Mouse (Mus musculus) liver, embryonic 14.5 days (tissue): ENCODE results near the gene Zfp618. TPM values are rescaled to one million over a fixed set of nuclear protein-coding genes. Genes with fewer than 3 reads are reported as not detected.
A peak's percentile ranks its signal among the peaks of the same experiment; 100 is the strongest.

Source experiments
- ATAC-seq: fragments of 200-750 bp; cut with Nextera tagmentation; 2 replicates; pipeline ENCODE4 v1.8.0; 2017; ENCODE audit warnings: moderate number of reproducible peaks, mild to moderate bottlenecking, moderate library complexity; ENCODE audit not compliant: insufficient read depth
- DNase-seq, 3 experiments: peaks; one replicate each; pipeline ENCODE4 v3.0.0-alpha.2; 2012 to 2013; ENCODE audit warnings: low read depth in 3 of 3, low spot score in 3 of 3
- H3K27ac ChIP-seq: fragments of 300-500 bp; sonication (generic); 2 replicates; pipeline ENCODE4 v1.5.1; 2014; ENCODE audit warnings: moderate library complexity, mild to moderate bottlenecking, control low read depth, inconsistent platforms
- H3K27me3 ChIP-seq: fragments of 300-500 bp; sonication (generic); 2 replicates; pipeline ENCODE4 v1.6.1; 2014; ENCODE audit warnings: mild to moderate bottlenecking, low read length, moderate library complexity; ENCODE audit not compliant: control insufficient read depth, insufficient read depth
- H3K36me3 ChIP-seq: fragments of 300-500 bp; sonication (generic); replicated peaks from 2 replicates; pipeline ENCODE4 v1.6.1; 2014; ENCODE audit warnings: low read depth; ENCODE audit not compliant: control insufficient read depth, insufficient read depth
- H3K4me1 ChIP-seq, 2 experiments: fragments of 200-500 bp in 1 of 2; fragments of 300-500 bp in 1 of 2; sonication (generic) in 1 of 2; replicated peaks; 2 replicates each; pipeline ENCODE4 v1.6.1; 2012 to 2014; ENCODE audit warnings: antibody characterized with exemption in 1 of 2, inconsistent platforms in 1 of 2, low read length in 1 of 2; ENCODE audit not compliant: control insufficient read depth in 2 of 2, insufficient read depth in 2 of 2
- H3K4me2 ChIP-seq: fragments of 300-500 bp; sonication (generic); 2 replicates; pipeline ENCODE4 v1.6.1; 2014; ENCODE audit warnings: low read depth, mild to moderate bottlenecking, control low read depth, moderate library complexity
- H3K4me3 ChIP-seq, 2 experiments: fragments of 200-500 bp in 1 of 2; fragments of 300-500 bp in 1 of 2; sonication (generic) in 1 of 2; 2 replicates each; pipeline ENCODE4 v1.5.1; 2012 to 2014; ENCODE audit warnings: low read depth in 2 of 2, low read length in 2 of 2, mild to moderate bottlenecking in 2 of 2, control low read depth in 1 of 2, inconsistent platforms in 1 of 2, moderate library complexity in 1 of 2; ENCODE audit not compliant: insufficient read depth in 1 of 2
- H3K9ac ChIP-seq: fragments of 300-500 bp; sonication (generic); replicated peaks from 2 replicates; pipeline ENCODE4 v1.6.1; 2014; ENCODE audit warnings: mild to moderate bottlenecking, control low read depth, moderate library complexity
- H3K9me3 ChIP-seq: fragments of 300-500 bp; sonication (generic); 2 replicates; pipeline ENCODE4 v1.6.1; 2016; ENCODE audit warnings: low read length, mixed read lengths; ENCODE audit not compliant: control insufficient read depth
- CTCF ChIP-seq: IDR thresholded peaks from 2 replicates; pipeline ENCODE4 v1.5.1; 2016; ENCODE audit warnings: antibody characterized with exemption, low read depth, control low read depth
- EP300 ChIP-seq: IDR thresholded peaks from 2 replicates; pipeline ENCODE4 v1.6.1; 2016; ENCODE audit warnings: antibody characterized with exemption, low read depth
- WGBS: fragments of 180-500 bp; shearing (Covaris S2); extraction: QIAGEN DNeasy Blood & Tissue Kit; methylation state at CpG from one replicate; pipeline ENCODE4 v1.1.7; 2014; ENCODE audit not compliant: insufficient replicate concordance; 5-methylcytosine and 5-hydroxymethylcytosine counted together
- polyA plus RNA-seq, 2 experiments: library from polyadenylated mRNA; depleted of rRNA in 1 of 2; stranded (reverse) in 1 of 2; unstranded in 1 of 2; fragments of >200 nt; fragmentation: Nextera tagmentation in 1 of 2; extraction: Ambion mirVana in 1 of 2; gene quantifications; 2 replicates each; pipeline versions ENCODE4 v1.2.1 to v1.2.3; 2012 to 2014

Gene Zfp618
- polyA plus RNA-seq, 2 experiments, result 1.5 TPM

GRCm38 (mm10) chr4:63158961-63159592 lies 193.7 kb downstream of the Zfp618 start:
- no peaks in the 10 kb centered on the region for H3K36me3 ChIP-seq
- TF ChIP-seq EP300 (no peak), CTCF (peak; percentile 86)
- H3K9me3 ChIP-seq, result no peaks in the 10 kb centered on the region
- H3K4me1 ChIP-seq, result peaks cover 0 to 13% of the 10 kb centered on the region in 2 experiments; a peak in 3 of 4 replicates
- peak in 1 of 3 experiments; percentile 38 for DNase-seq
- no peak overlapping the region for H3K9ac ChIP-seq
- no peak overlapping the region for H3K4me2 ChIP-seq
- no peak for ATAC-seq
- 13% methylated on average over 5 of the region's 5 CpGs for WGBS
- H3K27ac ChIP-seq, result no peak overlapping the region
- H3K4me3 ChIP-seq, result no peak overlapping the region
- no peaks in the 10 kb centered on the region for H3K27me3 ChIP-seq

DNA sequence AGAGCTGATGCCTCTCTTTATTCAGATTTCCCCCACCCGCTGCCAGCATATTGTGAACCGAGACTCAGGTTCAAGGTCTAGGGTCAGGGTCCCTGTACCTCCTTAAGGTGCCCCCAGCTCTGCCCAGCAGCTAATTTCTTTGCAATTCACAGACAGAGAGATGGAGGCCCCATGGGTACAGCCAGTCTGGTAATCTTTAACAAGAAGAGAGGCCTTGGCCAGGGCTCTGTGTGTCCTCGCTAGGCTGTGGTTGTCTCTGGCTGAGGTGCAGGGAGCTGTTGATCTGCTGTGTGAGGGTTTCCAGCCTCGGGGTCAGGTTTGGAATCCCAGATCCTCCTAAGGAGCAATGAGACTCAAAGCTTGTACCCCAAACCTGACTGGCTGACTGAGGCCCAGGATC lies 200.3 kb downstream of the Zfp618 start:
- 61% methylated on average over 4 of the region's 4 CpGs for WGBS
- DNase-seq (no peak), ATAC-seq (no peak)
- no peak for TF ChIP-seq CTCF
- Histone ChIP-seq H3K9me3 (no peaks in the 10 kb centered on the region), H3K4me1 (no peaks in the 10 kb centered on the region), H3K27ac (no peak overlapping the region), H3K4me2 (no peak overlapping the region), H3K4me3 (no peak overlapping the region), H3K27me3 (no peaks in the 10 kb centered on the region), H3K36me3 (no peaks in the 10 kb centered on the region), H3K9ac (no peak overlapping the region)

DNA sequence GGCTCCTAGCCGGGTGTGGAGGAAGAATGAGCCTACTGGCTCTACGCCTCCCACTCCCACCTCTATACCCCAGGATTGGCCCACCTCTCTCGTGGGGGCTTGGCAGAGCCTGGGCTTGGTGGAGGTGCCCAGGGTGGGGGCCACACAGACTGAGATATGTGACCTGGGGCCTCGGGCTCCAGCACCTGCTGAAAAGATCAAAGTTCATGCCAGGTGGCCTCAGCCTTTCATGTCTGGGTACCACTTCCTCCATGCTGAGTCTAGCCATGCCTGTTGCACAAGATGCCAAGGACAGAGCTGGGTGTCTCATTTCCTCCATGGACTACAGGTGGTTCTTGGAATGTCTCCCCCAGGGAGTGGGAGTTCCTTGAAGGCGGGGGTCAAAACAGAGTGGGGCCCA lies 200.9 kb downstream of the Zfp618 start:
- Histone ChIP-seq H3K9me3 (no peaks in the 10 kb centered on the region), H3K36me3 (no peaks in the 10 kb centered on the region), H3K9ac (no peak overlapping the region), H3K4me1 (no peaks in the 10 kb centered on the region), H3K27me3 (no peaks in the 10 kb centered on the region), H3K4me3 (no peak overlapping the region), H3K4me2 (no peak overlapping the region), H3K27ac (no peak overlapping the region)
- DNase-seq (no peak), ATAC-seq (no peak)
- WGBS, result 59% methylated on average over 5 of the region's 5 CpGs
- TF ChIP-seq CTCF, result no peak
- TF ChIP-seq EP300, result no peak

DNA sequence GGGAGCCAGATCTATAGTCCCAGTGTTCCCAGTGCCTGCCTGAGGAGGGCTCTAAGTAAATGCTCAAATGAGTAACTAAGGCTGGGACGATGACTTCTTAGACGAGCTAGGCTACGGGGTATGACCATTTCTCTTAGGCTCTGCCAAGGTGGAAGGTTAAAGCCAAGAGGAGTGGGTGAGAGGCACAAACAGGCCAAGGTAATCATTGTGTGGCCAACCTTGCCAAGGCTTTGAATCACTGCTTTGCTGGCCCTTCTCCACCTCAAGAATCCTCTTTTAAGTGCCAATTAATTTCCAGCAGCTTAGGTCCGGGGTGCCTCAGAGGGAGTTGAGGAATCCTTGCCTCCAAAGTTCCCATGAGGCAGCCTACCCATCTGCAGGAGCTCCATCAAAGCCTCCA lies 204.7 kb downstream of the Zfp618 start:
- TF ChIP-seq EP300 (no peak), CTCF (no peak)
- Histone ChIP-seq H3K27ac (no peak overlapping the region), H3K4me1 (peaks cover 0 to 2% of the 10 kb centered on the region in 2 experiments; a peak in 1 of 4 replicates), H3K9ac (no peak overlapping the region), H3K9me3 (no peaks in the 10 kb centered on the region), H3K36me3 (no peaks in the 10 kb centered on the region), H3K4me2 (no peak overlapping the region), H3K4me3 (no peak overlapping the region), H3K27me3 (no peaks in the 10 kb centered on the region)
- 61% methylated on average over 4 of the region's 4 CpGs for WGBS
- ATAC-seq, result no peak
- DNase-seq, result no peak

DNA sequence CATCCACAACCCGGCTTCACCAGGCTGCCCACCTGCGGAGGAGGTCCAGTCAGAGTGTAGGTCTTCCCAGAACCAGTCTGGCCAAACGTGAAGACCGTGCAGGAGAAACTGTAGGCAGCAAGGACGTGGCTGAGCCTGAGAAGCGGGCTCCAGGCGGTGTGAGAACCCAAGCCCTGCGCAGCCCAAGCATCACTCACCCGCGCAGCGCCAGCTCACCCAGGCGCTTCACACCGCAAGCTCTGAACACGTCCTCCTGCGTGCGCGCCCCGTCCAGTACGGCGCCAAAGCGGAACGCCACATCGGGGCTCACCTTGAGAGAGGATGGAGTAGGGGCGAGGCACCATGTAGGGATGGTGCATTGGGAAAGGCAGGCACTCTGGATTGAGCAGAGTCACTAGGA lies 205.7 kb downstream of the Zfp618 start:
- H3K4me2 ChIP-seq, result peak overlapping the region; percentile 31
- DNase-seq, result no peak
- H3K4me1 ChIP-seq, result peaks cover 0 to 2% of the 10 kb centered on the region in 2 experiments; a peak in 1 of 4 replicates
- H3K27ac ChIP-seq, result no peak overlapping the region
- peak overlapping the region; percentile 25 to 40; a peak in 2 of 4 replicates for H3K4me3 ChIP-seq
- H3K27me3 ChIP-seq, result no peaks in the 10 kb centered on the region
- no peak overlapping the region for H3K9ac ChIP-seq
- 45% methylated on average over 24 of the region's 24 CpGs for WGBS
- no peaks in the 10 kb centered on the region for H3K36me3 ChIP-seq
- no peak for ATAC-seq
- H3K9me3 ChIP-seq, result no peaks in the 10 kb centered on the region
- TF ChIP-seq CTCF, result no peak
- no peak for TF ChIP-seq EP300
